21 mouse cellular contexts compared by ENCODE assay signal in genomic region chr3:145855299-145855698, GRCm38 (mm10).
DNase-seq lines count a peak whose midpoint lies in the region; ATAC-seq and TF ChIP-seq lines count a peak whose summit lies in the region.
"Had no signal": no experiment of that assay in that cellular context is flagged by ENCODE, and none has a peak within 500 bp of the region (broad histone marks: within the 10 kb centered on the region; RNA-seq: fewer than 3 reads in every experiment).

No protein-coding gene starts in this region.

- no peak overlapping the region for H3K4me3 ChIP-seq in forebrain, postnatal 0 days (ENCODE audit: low read depth, low read length)
- no peak overlapping the region for H3K4me3 ChIP-seq in forebrain, embryonic 13.5 days
- H3K4me3 ChIP-seq in neural tube, embryonic 14.5 days (ENCODE audit: low read depth, low read length): no peak overlapping the region
- H3K4me3 ChIP-seq in neural tube, embryonic 15.5 days (replicated peaks): no peak overlapping the region
- H3K4me3 ChIP-seq: embryonic facial prominence, embryonic 12.5 days; left cerebral cortex, adult 2 months; liver, embryonic 13.5 days; midbrain, embryonic 13.5 days had no signal

- no peak overlapping the region for H3K27ac ChIP-seq in forebrain, postnatal 0 days (ENCODE audit: low read depth, low read length)
- no peak overlapping the region for H3K27ac ChIP-seq in forebrain, embryonic 13.5 days
- H3K27ac ChIP-seq in neural tube, embryonic 14.5 days (ENCODE audit: low read depth, low read length): 0 out of 2 replicates have a peak overlapping the region, but pooled peaks have one; percentile 46
- no peak overlapping the region for H3K27ac ChIP-seq in neural tube, embryonic 15.5 days (replicated peaks)
- H3K27ac ChIP-seq: embryonic facial prominence, embryonic 12.5 days; left cerebral cortex, adult 2 months; liver, embryonic 13.5 days had no signal

- no peak overlapping the region for H3K9ac ChIP-seq in forebrain, postnatal 0 days
- no peak overlapping the region for H3K9ac ChIP-seq in forebrain, embryonic 13.5 days
- H3K9ac ChIP-seq in neural tube, embryonic 14.5 days (replicated peaks; ENCODE audit: low read depth, low read length): no peak overlapping the region
- no peak overlapping the region for H3K9ac ChIP-seq in neural tube, embryonic 15.5 days (replicated peaks)
- H3K9ac ChIP-seq: embryonic facial prominence, embryonic 12.5 days; liver, embryonic 13.5 days; midbrain, embryonic 13.5 days had no signal

- no peak for DNase-seq in forebrain, postnatal 0 days
- peak; percentile 29 for DNase-seq in heart, adult 8-10 months (ENCODE audit: low spot score)
- DNase-seq in heart, postnatal 4 days: no peak
- DNase-seq in kidney, adult 11 months: no peak
- DNase-seq: cerebellum, adult 2 months; cerebellum, postnatal 25 days; gastrocnemius, postnatal 14 days; kidney, adult 18-20 months; kidney, postnatal 4 days; liver, embryonic 13.5 days; lung, adult 2 months; lung, postnatal 14 days; retina, postnatal 1 day; right cerebral cortex, postnatal 25 days; spleen, adult 18-20 months had no signal

- H3K27me3 ChIP-seq in forebrain, postnatal 0 days (ENCODE audit: insufficient read depth, low read length): no peaks in the 10 kb centered on the region
- no peaks in the 10 kb centered on the region for H3K27me3 ChIP-seq in forebrain, embryonic 13.5 days
- H3K27me3 ChIP-seq in neural tube, embryonic 14.5 days (ENCODE audit: control insufficient read depth, insufficient read depth, low read length): no peaks in the 10 kb centered on the region
- H3K27me3 ChIP-seq in neural tube, embryonic 15.5 days (replicated peaks): no peaks in the 10 kb centered on the region
- H3K27me3 ChIP-seq: embryonic facial prominence, embryonic 12.5 days; liver, embryonic 13.5 days; midbrain, embryonic 13.5 days had no signal

- peak; percentile 34 for ATAC-seq in forebrain, postnatal 0 days
- no peak for ATAC-seq in forebrain, embryonic 13.5 days
- ATAC-seq in neural tube, embryonic 14.5 days (ENCODE audit: low read depth): no peak
- ATAC-seq in neural tube, embryonic 15.5 days (ENCODE audit: low FRiP score): no peak

- 90% methylated on average over 6 of the region's 6 CpGs for WGBS in forebrain, postnatal 0 days
- WGBS in forebrain, embryonic 13.5 days: 89% methylated on average over 6 of the region's 6 CpGs
- 90% methylated on average over 6 of the region's 6 CpGs for WGBS in neural tube, embryonic 14.5 days
- WGBS in neural tube, embryonic 15.5 days: 90% methylated on average over 6 of the region's 6 CpGs

- H3K4me2 ChIP-seq in forebrain, postnatal 0 days (ENCODE audit: low read depth): no peak overlapping the region
- no peak overlapping the region for H3K4me2 ChIP-seq in forebrain, embryonic 13.5 days
- H3K4me2 ChIP-seq in neural tube, embryonic 14.5 days (ENCODE audit: low read depth, low read length): no peak overlapping the region
- no peak overlapping the region for H3K4me2 ChIP-seq in neural tube, embryonic 15.5 days
- H3K4me2 ChIP-seq: embryonic facial prominence, embryonic 12.5 days; liver, embryonic 13.5 days; midbrain, embryonic 13.5 days had no signal

- H3K36me3 ChIP-seq in forebrain, postnatal 0 days (ENCODE audit: insufficient read depth): no peaks in the 10 kb centered on the region
- peaks cover 14% of the 10 kb centered on the region for H3K36me3 ChIP-seq in forebrain, embryonic 13.5 days (ENCODE audit: poor library complexity, severe bottlenecking)
- H3K36me3 ChIP-seq in neural tube, embryonic 14.5 days (ENCODE audit: control insufficient read depth, insufficient read depth, low read length): no peaks in the 10 kb centered on the region
- H3K36me3 ChIP-seq in neural tube, embryonic 15.5 days: peaks cover 8% of the 10 kb centered on the region; the same call in 1 of the 2 replicates
- H3K36me3 ChIP-seq: embryonic facial prominence, embryonic 12.5 days had no signal

- no peaks in the 10 kb centered on the region for H3K4me1 ChIP-seq in forebrain, postnatal 0 days (ENCODE audit: insufficient read depth)
- peaks cover 23% of the 10 kb centered on the region for H3K4me1 ChIP-seq in forebrain, embryonic 13.5 days
- H3K4me1 ChIP-seq in neural tube, embryonic 14.5 days (ENCODE audit: control insufficient read depth, insufficient read depth, low read length): 0 out of 2 replicates have a peak, but pooled peaks cover 2% of the 10 kb centered on the region
- H3K4me1 ChIP-seq in neural tube, embryonic 15.5 days: no peaks in the 10 kb centered on the region
- H3K4me1 ChIP-seq: embryonic facial prominence, embryonic 12.5 days; liver, embryonic 13.5 days had no signal

- no peak for TF ChIP-seq CTCF in forebrain, postnatal 0 days (IDR thresholded peaks at IDR 0.05; ENCODE audit: low read depth)

- H3K9me3 ChIP-seq in forebrain, postnatal 0 days (ENCODE audit: low read length): 0 out of 2 replicates have a peak, but pooled peaks cover 7% of the 10 kb centered on the region
- 0 out of 2 replicates have a peak, but pooled peaks cover 4% of the 10 kb centered on the region for H3K9me3 ChIP-seq in forebrain, embryonic 13.5 days (replicated peaks)
- H3K9me3 ChIP-seq in neural tube, embryonic 14.5 days (ENCODE audit: control insufficient read depth, low read length): no peaks in the 10 kb centered on the region
- no peaks in the 10 kb centered on the region for H3K9me3 ChIP-seq in neural tube, embryonic 15.5 days (replicated peaks)
- H3K9me3 ChIP-seq: embryonic facial prominence, embryonic 12.5 days; liver, embryonic 13.5 days had no signal
